Mouse (Mus musculus) forebrain, embryonic 16.5 days (tissue): ENCODE data around the gene C530008M17Rik. TPM values are rescaled to one million over a fixed set of nuclear protein-coding genes. Genes with fewer than 3 reads are reported as not detected.

Experiments used
- ATAC-seq: fragments of 200-750 bp; cut with Nextera tagmentation; 2 replicates; pipeline ENCODE4 v1.8.0; 2017; ENCODE audit warnings: mild to moderate bottlenecking, moderate library complexity
- H3K27ac ChIP-seq: fragments of 300-500 bp; sonication (generic); 2 replicates; pipeline ENCODE4 v1.5.1; 2014; ENCODE audit warnings: low read length, control low read depth
- H3K27me3 ChIP-seq: fragments of 300-500 bp; sonication (generic); replicated peaks from 2 replicates; pipeline ENCODE4 v1.6.1; 2014; ENCODE audit warnings: low read length; ENCODE audit not compliant: control insufficient read depth, insufficient read depth
- H3K36me3 ChIP-seq: fragments of 300-500 bp; sonication (generic); 2 replicates; pipeline ENCODE4 v1.6.1; 2014; ENCODE audit not compliant: control insufficient read depth, insufficient read depth
- H3K4me1 ChIP-seq: fragments of 300-500 bp; sonication (generic); replicated peaks from 2 replicates; pipeline ENCODE4 v1.6.1; 2014; ENCODE audit warnings: low read length; ENCODE audit not compliant: control insufficient read depth, insufficient read depth
- H3K4me2 ChIP-seq: fragments of 300-500 bp; sonication (generic); 2 replicates; pipeline ENCODE4 v1.6.1; 2014; ENCODE audit warnings: mild to moderate bottlenecking, low read length, control low read depth
- H3K4me3 ChIP-seq: fragments of 300-500 bp; sonication (generic); replicated peaks from 2 replicates; pipeline ENCODE4 v1.5.1; 2014; ENCODE audit warnings: mild to moderate bottlenecking, low read length, control low read depth
- H3K9ac ChIP-seq: fragments of 300-500 bp; sonication (generic); replicated peaks from 2 replicates; pipeline ENCODE4 v1.6.1; 2014; ENCODE audit warnings: low read depth, low read length, control low read depth
- H3K9me3 ChIP-seq: fragments of 300-500 bp; sonication (generic); 2 replicates; pipeline ENCODE4 v1.6.1; 2016; ENCODE audit warnings: low read length; ENCODE audit not compliant: control insufficient read depth
- WGBS: fragments of 180-500 bp; shearing (Covaris S2); extraction: QIAGEN DNeasy Blood & Tissue Kit; methylation state at CpG from one replicate; pipeline ENCODE4 v1.1.7; 2014; 5-methylcytosine and 5-hydroxymethylcytosine counted together
- polyA plus RNA-seq: library from polyadenylated mRNA; unstranded; fragments of >200 nt; fragmentation: Nextera tagmentation; extraction: Ambion mirVana; gene quantifications from 2 replicates; pipeline ENCODE4 v1.2.1, GENCODE M21; 2015

The C530008M17Rik gene
- polyA plus RNA-seq, 1 experiment from 2014 or later: 77.0 TPM

DNA sequence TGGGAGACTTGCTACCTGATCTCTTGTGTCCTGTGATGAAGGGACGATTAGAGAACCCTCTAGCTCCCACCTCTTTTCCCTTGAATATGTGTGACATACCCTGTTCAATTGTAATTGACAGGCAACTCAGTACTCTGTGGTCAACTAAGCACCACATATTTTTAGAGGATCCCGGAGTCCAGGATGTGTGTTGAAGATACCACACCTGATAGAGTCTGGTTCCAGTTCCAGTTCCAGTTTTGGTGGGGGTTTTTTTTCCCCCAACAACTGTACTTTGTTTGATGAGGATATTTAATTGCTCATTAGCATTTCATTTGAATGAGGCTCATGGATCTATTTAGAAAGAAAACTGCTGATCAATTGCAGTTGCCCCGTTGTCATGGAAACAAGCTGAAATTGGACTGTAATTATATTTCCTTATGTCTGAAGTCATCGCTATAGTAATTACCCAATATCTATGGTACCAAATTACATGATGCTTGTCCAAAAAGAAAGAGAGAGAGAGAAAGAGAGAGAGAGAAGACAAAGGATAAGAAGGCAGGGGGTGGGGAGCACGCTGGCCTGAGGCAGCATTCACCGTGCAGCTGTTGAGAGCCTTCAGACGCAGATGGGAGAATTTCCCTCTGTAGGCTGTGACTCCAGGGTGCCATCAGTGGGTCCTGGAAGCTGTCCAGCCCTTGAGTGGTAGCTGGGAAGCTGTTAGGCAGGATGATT lies 172.4 kb downstream of the C530008M17Rik start:
- Histone ChIP-seq H3K9ac (no peak overlapping the region), H3K4me2 (no peak overlapping the region), H3K36me3 (no peaks in the 10 kb centered on the region), H3K4me1 (peaks cover 28% of the 10 kb centered on the region), H3K27me3 (no peaks in the 10 kb centered on the region), H3K27ac (peak overlapping the region; percentile 84), H3K4me3 (no peak overlapping the region), H3K9me3 (no peaks in the 10 kb centered on the region)
- peak; percentile 88 for ATAC-seq
- 5% methylated on average over 7 of the region's 7 CpGs for WGBS

DNA sequence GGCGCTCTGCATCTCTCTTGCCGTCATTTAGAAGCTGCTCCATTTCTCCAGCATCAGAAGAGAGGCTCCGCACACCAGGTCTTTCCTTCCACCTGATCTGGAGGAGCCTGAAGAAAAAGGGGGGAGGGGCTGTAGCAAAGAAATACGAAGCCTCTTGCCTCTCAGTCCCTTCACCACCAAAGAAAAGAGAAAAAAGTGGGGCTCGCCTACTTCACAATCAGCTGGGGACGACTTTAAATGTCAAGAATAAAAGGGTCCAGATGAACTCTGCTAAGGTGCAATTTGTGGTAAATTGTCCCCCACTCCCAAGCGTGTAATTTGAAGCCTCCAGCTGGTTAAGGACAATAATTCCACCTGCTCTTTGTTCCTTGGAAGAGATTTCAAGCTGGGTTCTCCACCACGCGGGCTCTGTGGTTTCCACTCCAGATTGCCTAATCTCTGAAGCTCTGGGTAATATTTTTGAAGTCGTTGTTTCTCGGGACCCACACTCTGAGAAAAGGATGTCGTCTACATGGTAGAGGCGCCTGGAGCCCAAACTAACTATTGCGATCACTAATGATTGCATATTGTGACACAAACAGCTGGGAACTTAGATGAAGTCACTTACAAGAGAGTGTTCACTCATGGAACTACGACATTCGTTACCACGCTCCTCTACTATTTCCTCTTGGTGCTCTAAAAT lies 176.4 kb downstream of the C530008M17Rik start:
- whole genome bisulfite sequencing: 49% methylated on average over 17 of the region's 17 CpGs
- H3K4me2 ChIP-seq: no peak overlapping the region
- no peaks in the 10 kb centered on the region for H3K9me3 ChIP-seq
- ATAC-seq: no peak
- H3K9ac ChIP-seq: no peak overlapping the region
- no peaks in the 10 kb centered on the region for H3K36me3 ChIP-seq
- no peaks in the 10 kb centered on the region for H3K27me3 ChIP-seq
- no peak overlapping the region for H3K4me3 ChIP-seq
- no peak overlapping the region for H3K27ac ChIP-seq
- peaks cover 23% of the 10 kb centered on the region for H3K4me1 ChIP-seq

GRCm38 (mm10) chr5:76837018-76837417 lies 180.7 kb downstream of the C530008M17Rik start:
- no peaks in the 10 kb centered on the region for H3K27me3 ChIP-seq
- no peak overlapping the region for H3K9ac ChIP-seq
- no peaks in the 10 kb centered on the region for H3K9me3 ChIP-seq
- no peak overlapping the region for H3K4me2 ChIP-seq
- no peak overlapping the region for H3K4me3 ChIP-seq
- 56% methylated on average over 5 of the region's 5 CpGs for WGBS
- no peak overlapping the region; the same call in 1 of the 2 replicates for H3K27ac ChIP-seq
- no peaks in the 10 kb centered on the region for H3K36me3 ChIP-seq
- H3K4me1 ChIP-seq: no peaks in the 10 kb centered on the region
- ATAC-seq: peak; percentile 58

GRCm38 (mm10) chr5:76839786-76840185 lies 183.5 kb downstream of the C530008M17Rik start:
- no peak for ATAC-seq
- Histone ChIP-seq H3K4me3 (no peak overlapping the region), H3K27me3 (no peaks in the 10 kb centered on the region), H3K9me3 (no peaks in the 10 kb centered on the region), H3K9ac (no peak overlapping the region), H3K4me2 (no peak overlapping the region), H3K36me3 (no peaks in the 10 kb centered on the region), H3K27ac (no peak overlapping the region), H3K4me1 (peaks cover 14% of the 10 kb centered on the region)
- 86% methylated on average over 6 of the region's 6 CpGs for WGBS

DNA sequence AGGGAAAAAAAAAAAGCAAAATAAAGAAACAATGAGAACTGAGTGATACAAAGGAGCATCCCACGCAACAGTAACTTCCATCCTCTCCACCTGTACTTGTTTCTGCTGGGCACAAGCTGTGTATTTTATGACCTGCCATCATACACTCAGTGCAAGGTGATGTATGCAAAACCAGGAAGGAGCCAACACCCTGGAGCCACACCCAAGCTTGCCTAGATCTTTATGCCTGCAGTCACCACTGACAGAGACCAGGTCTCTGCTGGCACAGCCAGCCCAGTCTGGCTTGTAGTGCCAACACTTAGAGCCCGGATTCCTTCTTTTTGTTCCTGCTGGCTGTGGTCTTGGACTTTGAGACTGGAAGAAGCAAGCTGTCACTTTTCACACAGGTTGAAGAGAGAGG lies 185.5 kb downstream of the C530008M17Rik start:
- no peak overlapping the region for H3K4me3 ChIP-seq
- no peak overlapping the region for H3K27ac ChIP-seq
- H3K27me3 ChIP-seq: no peaks in the 10 kb centered on the region
- H3K9ac ChIP-seq: no peak overlapping the region
- H3K9me3 ChIP-seq: no peaks in the 10 kb centered on the region
- 82% methylated on average over 2 of the region's 2 CpGs for WGBS
- H3K4me2 ChIP-seq: no peak overlapping the region
- H3K36me3 ChIP-seq: no peaks in the 10 kb centered on the region
- no peak for ATAC-seq
- peaks cover 22% of the 10 kb centered on the region for H3K4me1 ChIP-seq

DNA sequence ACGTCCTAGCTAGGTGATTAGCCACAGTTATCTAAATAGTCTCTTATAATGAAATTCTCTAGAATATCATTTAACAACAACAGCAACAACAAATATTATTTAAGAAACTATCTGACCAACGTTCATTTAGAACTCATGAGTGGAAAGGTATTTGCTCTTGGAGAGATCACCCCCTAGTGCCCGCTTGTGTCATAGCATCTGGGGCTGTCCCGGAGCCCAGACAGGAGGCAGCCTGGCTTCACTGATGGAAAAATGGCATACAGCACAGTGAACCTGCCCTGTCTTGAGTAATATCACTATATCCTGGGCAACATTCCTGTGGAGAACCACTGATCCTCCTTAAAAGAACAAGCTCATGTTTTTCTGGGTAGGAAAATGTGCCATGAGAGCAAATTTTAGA lies 187.1 kb downstream of the C530008M17Rik start:
- 8% methylated on average over 4 of the region's 4 CpGs for WGBS
- H3K27ac ChIP-seq: no peak overlapping the region
- peak; percentile 51; the same call in 1 of the 2 replicates for ATAC-seq

GRCm38 (mm10) chr5:76843851-76844419 lies 187.6 kb downstream of the C530008M17Rik start:
- 80% methylated on average over 9 of the region's 9 CpGs for WGBS
- ATAC-seq: 0 out of 2 replicates have a peak, but pooled peaks have one; percentile 18
- 0 out of 2 replicates have a peak overlapping the region, but pooled peaks have one; percentile 19 for H3K27ac ChIP-seq
- peaks cover 22% of the 10 kb centered on the region for H3K4me1 ChIP-seq
- H3K36me3 ChIP-seq: no peaks in the 10 kb centered on the region
- H3K9me3 ChIP-seq: no peaks in the 10 kb centered on the region
- H3K4me2 ChIP-seq: no peak overlapping the region
- no peak overlapping the region for H3K9ac ChIP-seq
- H3K4me3 ChIP-seq: no peak overlapping the region
- no peaks in the 10 kb centered on the region for H3K27me3 ChIP-seq

More for the DNA sequence above, 187.1 kb downstream of the C530008M17Rik start:
- Histone ChIP-seq H3K4me1 (peaks cover 22% of the 10 kb centered on the region), H3K27me3 (no peaks in the 10 kb centered on the region), H3K36me3 (no peaks in the 10 kb centered on the region), H3K4me3 (no peak overlapping the region), H3K9me3 (no peaks in the 10 kb centered on the region), H3K9ac (no peak overlapping the region), H3K4me2 (no peak overlapping the region)

DNA sequence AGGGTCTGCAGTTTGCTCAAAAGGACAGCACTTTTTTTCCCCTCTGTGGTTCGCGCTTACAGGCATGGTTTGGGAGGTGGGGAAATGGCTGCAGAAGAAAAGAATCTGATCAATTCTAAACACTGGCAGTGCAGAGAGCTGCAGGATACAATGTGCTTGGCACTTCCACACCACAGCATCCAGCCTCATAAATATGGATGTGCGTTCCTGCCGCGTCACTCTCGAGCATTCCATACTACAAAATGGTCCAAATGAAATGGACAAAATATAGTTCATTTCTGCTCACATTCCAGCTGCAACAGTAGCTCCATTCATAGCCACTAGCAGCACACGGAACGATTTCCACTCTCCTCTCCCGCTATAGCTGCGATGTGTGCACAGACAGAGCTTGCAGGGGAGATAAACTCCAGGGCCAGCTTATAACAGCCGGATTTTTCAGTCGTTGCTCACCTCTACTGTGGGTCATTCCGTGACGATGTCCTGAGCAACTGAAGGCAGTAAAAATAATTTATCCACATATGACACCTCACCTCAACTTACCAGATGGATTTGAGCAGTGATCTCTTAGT lies 188.4 kb downstream of the C530008M17Rik start:
- H3K27me3 ChIP-seq: no peaks in the 10 kb centered on the region
- H3K4me3 ChIP-seq: no peak overlapping the region
- H3K36me3 ChIP-seq: no peaks in the 10 kb centered on the region
- ATAC-seq: peak; percentile 64
- peak overlapping the region; percentile 73 for H3K27ac ChIP-seq
- H3K4me1 ChIP-seq: peaks cover 22% of the 10 kb centered on the region
- H3K4me2 ChIP-seq: peak overlapping the region; percentile 12; the same call in 1 of the 2 replicates
- no peak overlapping the region; the same call in 1 of the 2 replicates for H3K9ac ChIP-seq
- H3K9me3 ChIP-seq: no peaks in the 10 kb centered on the region
- WGBS: 46% methylated on average over 14 of the region's 14 CpGs

DNA sequence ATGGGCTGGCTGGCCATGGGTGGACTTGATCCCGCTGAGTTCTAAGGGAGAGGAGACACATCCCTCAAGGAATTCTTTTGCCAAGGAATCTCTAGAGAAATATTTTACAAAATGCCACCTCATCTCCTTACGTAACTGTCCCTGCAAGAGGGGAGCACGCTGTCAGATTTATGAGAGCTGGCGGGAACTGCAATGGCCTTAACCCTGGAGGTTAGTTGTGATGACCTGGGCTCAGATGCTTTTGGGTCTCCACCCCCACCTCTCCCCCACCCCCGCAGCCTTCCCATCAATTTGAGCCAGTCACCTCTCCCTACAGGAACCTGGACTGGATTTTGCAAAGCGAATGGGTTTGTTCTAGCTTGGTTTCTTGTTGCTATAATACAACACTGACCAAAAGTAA lies 190.8 kb downstream of the C530008M17Rik start:
- no peaks in the 10 kb centered on the region for H3K27me3 ChIP-seq
- H3K9ac ChIP-seq: no peak overlapping the region
- no peak overlapping the region for H3K4me3 ChIP-seq
- H3K4me1 ChIP-seq: peaks cover 29% of the 10 kb centered on the region
- no peak overlapping the region for H3K27ac ChIP-seq
- no peaks in the 10 kb centered on the region for H3K36me3 ChIP-seq
- 93% methylated on average over 6 of the region's 6 CpGs for WGBS
- ATAC-seq: no peak
- H3K9me3 ChIP-seq: no peaks in the 10 kb centered on the region
- no peak overlapping the region for H3K4me2 ChIP-seq
